Mouse (Mus musculus) CH12.LX (cell line): Measurements from ENCODE around the gene Ints1. TPM values are rescaled to one million over a fixed set of nuclear protein-coding genes. Genes with fewer than 3 reads are reported as not detected.

Experiments
- DNase-seq: peaks from one replicate; pipeline ENCODE4 v3.0.0-alpha.2; 2013; ENCODE audit errors: extremely low read depth
- H3K27ac ChIP-seq: 2 replicates; pipeline ENCODE4 v1.5.1; 2012; ENCODE audit warnings: low read depth, mild to moderate bottlenecking, control low read depth, moderate library complexity; ENCODE audit not compliant: insufficient read depth
- H3K27me3 ChIP-seq: replicated peaks from 2 replicates; pipeline ENCODE3; 2012; ENCODE audit warnings: inconsistent platforms
- H3K36me3 ChIP-seq, 2 experiments: replicated peaks in 1 of 2; 2 replicates each; pipeline versions ENCODE3 to v1.6.1; 2012; ENCODE audit warnings: inconsistent platforms in 1 of 2, low read length in 1 of 2, mild to moderate bottlenecking in 1 of 2, mixed read lengths in 1 of 2, moderate library complexity in 1 of 2; ENCODE audit not compliant: control insufficient read depth in 1 of 2, insufficient read depth in 1 of 2
- H3K4me1 ChIP-seq, 2 experiments: 2 replicates each; pipeline ENCODE4 v1.6.1; 2012; ENCODE audit warnings: inconsistent platforms in 1 of 2, moderate library complexity in 1 of 2; ENCODE audit not compliant: insufficient read depth in 2 of 2, control insufficient read depth in 1 of 2
- H3K4me2 ChIP-seq: 2 replicates; pipeline ENCODE4 v1.6.1; 2012; ENCODE audit warnings: low read depth, mild to moderate bottlenecking, control low read depth; ENCODE audit not compliant: poor library complexity, insufficient read depth, severe bottlenecking
- H3K4me3 ChIP-seq, 3 experiments: fragments of 150-350 bp in 1 of 3; sonication (generic) in 1 of 3; replicated peaks in 1 of 3; 2 replicates each; pipeline versions ENCODE3 to v1.5.1; 2011 to 2012; ENCODE audit warnings: low read depth in 2 of 3, low read length in 2 of 3, mild to moderate bottlenecking in 2 of 3, moderate library complexity in 2 of 3, control low read depth in 1 of 3, improper control_type of control experiment in 1 of 3, inconsistent platforms in 1 of 3, mixed read lengths in 1 of 3; ENCODE audit not compliant: poor library complexity in 1 of 3
- H3K79me2 ChIP-seq: replicated peaks from 2 replicates; pipeline ENCODE4 v1.6.1; 2012; ENCODE audit warnings: mild to moderate bottlenecking, moderate library complexity; ENCODE audit not compliant: control insufficient read depth, poor library complexity, insufficient read depth, severe bottlenecking; ENCODE audit errors: extremely low read depth
- H3K9ac ChIP-seq: 2 replicates; pipeline ENCODE4 v1.6.1; 2012; ENCODE audit warnings: low read depth, mild to moderate bottlenecking, control low read depth, moderate library complexity; ENCODE audit not compliant: insufficient read depth
- H3K9me3 ChIP-seq: replicated peaks from 2 replicates; pipeline ENCODE3; 2012; ENCODE audit warnings: low read length, inconsistent platforms, mixed read lengths
- BHLHE40 ChIP-seq: IDR thresholded peaks from 2 replicates; pipeline ENCODE4 v1.6.1; 2011; ENCODE audit warnings: mild to moderate bottlenecking, low read depth, low read length, improper control_type of control experiment
- CTCF ChIP-seq, 2 experiments: IDR thresholded peaks in 1 of 2; conservative IDR thresholded peaks in 1 of 2; 2 replicates each; pipeline ENCODE4 v1.5.1; 2011 to 2012; ENCODE audit warnings: low read depth in 2 of 2, low read length in 2 of 2, improper control_type of control experiment in 1 of 2, inconsistent platforms in 1 of 2, mild to moderate bottlenecking in 1 of 2, moderate library complexity in 1 of 2
- E2F4 ChIP-seq: IDR thresholded peaks from 2 replicates; pipeline ENCODE4 v1.6.1; 2011; ENCODE audit warnings: low read depth, low read length, improper control_type of control experiment; ENCODE audit not compliant: insufficient replicate concordance
- ETS1 ChIP-seq: conservative IDR thresholded peaks from 2 replicates; pipeline ENCODE4 v1.6.1; 2012; ENCODE audit warnings: low read depth, mild to moderate bottlenecking, inconsistent platforms, low read length, improper control_type of control experiment, moderate library complexity
- JUND ChIP-seq: conservative IDR thresholded peaks from 2 replicates; pipeline ENCODE4 v1.6.1; 2011; ENCODE audit warnings: low read depth, low read length, improper control_type of control experiment
- MYC ChIP-seq: IDR thresholded peaks from 2 replicates; pipeline ENCODE4 v1.6.1; 2011; ENCODE audit warnings: low read depth, mild to moderate bottlenecking, improper control_type of control experiment, low read length
- POLR2A ChIP-seq: IDR thresholded peaks from 2 replicates; pipeline ENCODE4 v1.6.1; 2011; ENCODE audit warnings: low read depth, mild to moderate bottlenecking, improper control_type of control experiment, low read length
- POLR2AphosphoS2 ChIP-seq: IDR thresholded peaks from 2 replicates; pipeline ENCODE4 v1.6.1; 2011; ENCODE audit warnings: low read depth, low read length, improper control_type of control experiment
- SIN3A ChIP-seq: IDR thresholded peaks from 2 replicates; pipeline ENCODE4 v1.6.1; 2012; ENCODE audit warnings: low read length, improper control_type of control experiment, inconsistent platforms
- SMC3 ChIP-seq: IDR thresholded peaks from 2 replicates; pipeline ENCODE4 v1.6.1; 2011; ENCODE audit warnings: low read depth, low read length, improper control_type of control experiment
- USF1 ChIP-seq: IDR thresholded peaks from 2 replicates; pipeline ENCODE4 v1.6.1; 2014; ENCODE audit warnings: low read depth, mild to moderate bottlenecking, inconsistent platforms, low read length, improper control_type of control experiment
- ZC3H11A ChIP-seq: IDR thresholded peaks from 2 replicates; pipeline ENCODE4 v1.6.1; 2012; ENCODE audit warnings: low read depth, mild to moderate bottlenecking, inconsistent platforms, low read length, improper control_type of control experiment
- dilution Hi-C: fragments of 300-500 bp; cut with MboI; formaldehyde crosslinking; loops from 2 replicates; pipeline ENCODE4 v1.14.3; 2020; ENCODE audit warnings: low sequenced_read_pairs; ENCODE audit not compliant: extremely low pct_unique_long_range_greater_than_20kb, extremely low pct_ligation_motif_present
- in situ Hi-C: fragments of 300-500 bp; cut with MboI; formaldehyde crosslinking; loops from 3 replicates; pipeline ENCODE4 v1.14.3; 2019; ENCODE audit warnings: low sequenced_read_pairs, low pct_ligation_motif_present, low pct_unique_long_range_greater_than_20kb, mixed read lengths
- polyA plus RNA-seq: library from polyadenylated mRNA; unstranded; fragments of >175 nt; gene quantifications from 2 replicates; pipeline ENCODE4 v1.2.1, GENCODE M21; 2012; ENCODE audit warnings: low read depth; ENCODE audit not compliant: insufficient read length
- total RNA-seq, 2 experiments: library from RNA; depleted of rRNA; stranded (reverse); fragments of 300-350 nt in 1 of 2; fragments of >200 nt in 1 of 2; gene quantifications; 2 replicates each; pipeline ENCODE4 v1.2.3; 2012 to 2014

The Ints1 gene
- total and polyA plus RNA-seq, 3 experiments: 19.8 to 88.2 (median 72.1) TPM

DNA sequence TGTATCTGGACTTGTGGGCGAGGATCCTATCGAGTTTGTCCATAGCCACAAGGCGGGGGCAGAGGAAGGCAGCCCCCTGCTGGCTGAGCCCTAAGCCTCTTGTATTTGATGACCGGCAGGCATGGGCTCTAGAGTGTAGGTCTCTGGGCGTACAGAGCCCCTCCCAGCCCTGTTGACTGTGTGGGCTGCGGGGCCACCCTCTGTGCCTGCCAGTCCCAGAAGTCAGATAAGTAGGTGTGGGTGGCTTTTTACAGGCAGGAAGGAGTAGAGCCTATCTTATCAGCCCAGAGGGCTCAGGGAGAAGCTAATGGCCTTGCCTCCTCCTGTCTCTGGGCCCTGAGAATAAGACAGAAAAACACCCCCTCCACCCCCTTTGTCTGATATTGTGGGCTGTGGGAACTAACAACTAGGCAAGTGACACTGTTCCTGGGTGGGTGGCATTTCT lies 28.7 kb upstream of the Ints1 start:
- TF ChIP-seq USF1 (no peak), ZC3H11A (no peak), SMC3 (no peak), MYC (no peak), SIN3A (no peak), E2F4 (no peak), ETS1 (no peak), JUND (no peak)
- in situ Hi-C loops: no loop called here
- H3K4me2 ChIP-seq: no peak overlapping the region
- H3K9ac ChIP-seq: no peak overlapping the region
- DNase-seq: no peak
- no peaks in the 10 kb centered on the region for H3K9me3 ChIP-seq
- H3K79me2 ChIP-seq: no peaks in the 10 kb centered on the region
- no peak overlapping the region for H3K4me3 ChIP-seq
- peaks cover 26 to 37% of the 10 kb centered on the region in 2 experiments for H3K36me3 ChIP-seq
- H3K4me1 ChIP-seq: no peaks in the 10 kb centered on the region
- H3K27me3 ChIP-seq: no peaks in the 10 kb centered on the region
- dilution Hi-C loops: no loop called here
- H3K27ac ChIP-seq: no peak overlapping the region

DNA sequence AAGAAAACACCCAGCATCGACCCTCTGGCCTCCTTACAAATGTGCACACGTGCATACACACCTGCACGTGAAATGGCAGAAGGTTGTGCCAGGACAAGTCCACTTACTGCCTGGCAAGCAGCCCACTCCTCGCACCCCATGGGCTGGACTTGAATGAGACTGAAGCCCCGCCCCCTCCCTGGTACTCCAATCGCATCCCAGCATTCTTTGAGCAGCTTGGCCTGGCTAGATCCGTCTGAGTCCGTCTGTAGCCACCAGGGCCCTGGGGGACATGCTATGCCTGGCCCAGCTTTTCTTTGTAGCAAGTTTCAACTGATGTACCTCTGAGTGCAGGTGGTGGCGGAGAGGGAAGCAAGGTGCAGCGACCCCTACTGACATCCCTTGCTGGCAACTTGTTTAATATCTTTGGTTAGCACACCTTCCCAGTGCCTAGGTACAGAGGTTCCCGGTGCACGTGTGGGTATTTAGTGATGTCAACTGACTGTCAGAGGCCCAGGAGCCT lies 28.2 kb upstream of the Ints1 start:
- no peak for DNase-seq
- Histone ChIP-seq H3K4me1 (no peaks in the 10 kb centered on the region), H3K4me2 (no peak overlapping the region), H3K4me3 (no peak overlapping the region), H3K79me2 (no peaks in the 10 kb centered on the region), H3K36me3 (peaks cover 29 to 41% of the 10 kb centered on the region in 2 experiments), H3K9me3 (no peaks in the 10 kb centered on the region), H3K9ac (no peak overlapping the region), H3K27ac (no peak overlapping the region), H3K27me3 (no peaks in the 10 kb centered on the region)
- in situ Hi-C loops: no loop called here
- dilution Hi-C loops: no loop called here
- TF ChIP-seq CTCF (conservative IDR thresholded peaks at IDR 0.05 in 1 of 2, IDR thresholded peaks at IDR 0.05 in 1 of 2; ENCODE audit: low read depth in 2 of 2, low read length in 2 of 2) (0 out of 4 replicates have a peak, but pooled peaks of 1 of the 2 experiments have one; percentile 42), POLR2AphosphoS2 (no peak), BHLHE40 (0 out of 2 replicates have a peak, but pooled peaks have one; percentile 19)

DNA sequence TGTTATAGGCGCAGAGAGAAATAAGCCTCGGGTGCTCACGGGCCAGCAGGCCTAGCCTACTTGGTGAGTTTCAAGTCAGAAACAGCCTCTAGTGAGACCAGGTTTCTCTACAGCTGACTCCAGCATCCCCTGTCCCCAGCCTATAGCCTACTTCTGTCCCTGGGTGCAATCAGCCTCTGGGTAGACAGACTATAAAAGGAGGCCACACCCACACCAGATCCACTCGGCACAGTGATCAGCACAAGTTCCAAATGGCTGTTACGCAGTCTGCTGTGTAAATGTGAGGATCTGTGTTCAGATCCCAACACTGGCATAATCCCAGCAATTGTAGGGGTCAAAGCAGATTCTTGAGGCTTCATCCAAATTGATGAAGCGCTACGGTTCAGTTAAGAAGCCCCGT lies 27.7 kb upstream of the Ints1 start:
- no peak for TF ChIP-seq POLR2A
- TF ChIP-seq POLR2AphosphoS2: 0 out of 2 replicates have a peak, but pooled peaks have one; percentile 33
- no peak for TF ChIP-seq E2F4
- TF ChIP-seq, all 38 proteins: peak for 1
- Histone ChIP-seq H3K4me3 (no peak overlapping the region), H3K9ac (no peak overlapping the region), H3K27me3 (no peaks in the 10 kb centered on the region), H3K4me1 (no peaks in the 10 kb centered on the region), H3K36me3 (peaks cover 29 to 46% of the 10 kb centered on the region in 2 experiments), H3K9me3 (no peaks in the 10 kb centered on the region), H3K27ac (no peak overlapping the region), H3K4me2 (no peak overlapping the region), H3K79me2 (peaks cover under 1% of the 10 kb centered on the region; the same call in 1 of the 2 replicates)
- in situ Hi-C loops (no loop called here), dilution Hi-C loops (no loop called here)
- DNase-seq: no peak
